Mouse (Mus musculus) neural tube, embryonic 11.5 days (tissue): ENCODE data around the gene Milr1. TPM values are rescaled to one million over a fixed set of nuclear protein-coding genes. Genes with fewer than 3 reads are reported as not detected.

Experiments
- ATAC-seq: fragments of 200-750 bp; cut with Nextera tagmentation; 2 replicates; pipeline ENCODE4 v1.8.0; 2017; ENCODE audit warnings: moderate number of reproducible peaks, mild to moderate bottlenecking, moderate TSS enrichment, moderate library complexity; ENCODE audit not compliant: insufficient read depth, low FRiP score, low TSS enrichment
- DNase-seq: peaks from one replicate; pipeline ENCODE4 v3.0.0-alpha.2; 2015; ENCODE audit warnings: low spot score
- H3K27ac ChIP-seq: fragments of 300-500 bp; sonication (generic); 2 replicates; pipeline ENCODE4 v1.5.1; 2014; ENCODE audit warnings: low read depth, mild to moderate bottlenecking, low read length
- H3K27me3 ChIP-seq: fragments of 300-500 bp; sonication (generic); 2 replicates; pipeline ENCODE4 v1.6.1; 2014; ENCODE audit warnings: mild to moderate bottlenecking, low read length, mixed read lengths; ENCODE audit not compliant: control insufficient read depth, insufficient read depth
- H3K36me3 ChIP-seq: fragments of 300-500 bp; sonication (generic); 2 replicates; pipeline ENCODE4 v1.6.1; 2014; ENCODE audit warnings: mild to moderate bottlenecking, low read length, moderate library complexity, mixed read lengths; ENCODE audit not compliant: control insufficient read depth, insufficient read depth
- H3K4me1 ChIP-seq: fragments of 300-500 bp; sonication (generic); 2 replicates; pipeline ENCODE4 v1.6.1; 2014; ENCODE audit warnings: low read length, mixed read lengths; ENCODE audit not compliant: control insufficient read depth, insufficient read depth
- H3K4me2 ChIP-seq: fragments of 300-500 bp; sonication (generic); 2 replicates; pipeline ENCODE4 v1.6.1; 2014; ENCODE audit warnings: low read depth, mild to moderate bottlenecking, moderate library complexity
- H3K4me3 ChIP-seq: fragments of 300-500 bp; sonication (generic); 2 replicates; pipeline ENCODE4 v1.5.1; 2014; ENCODE audit warnings: low read depth, low read length
- H3K9ac ChIP-seq: fragments of 300-500 bp; sonication (generic); 2 replicates; pipeline ENCODE4 v1.6.1; 2014; ENCODE audit warnings: mild to moderate bottlenecking, low read length
- H3K9me3 ChIP-seq: fragments of 300-500 bp; sonication (generic); 2 replicates; pipeline ENCODE4 v1.6.1; 2016; ENCODE audit warnings: low read length; ENCODE audit not compliant: control insufficient read depth
- WGBS: fragments of 180-500 bp; shearing (Covaris S2); extraction: QIAGEN DNeasy Blood & Tissue Kit; methylation state at CpG from one replicate; pipeline ENCODE4 v1.1.7; 2014; 5-methylcytosine and 5-hydroxymethylcytosine counted together
- microRNA-seq: library from miRNA; unstranded; fragments of <30 nt; microRNA quantifications from one replicate; pipeline ENCODE4, GENCODE M21; 2016
- polyA plus RNA-seq: library from polyadenylated mRNA; unstranded; fragments of >200 nt; fragmentation: Nextera tagmentation; extraction: Ambion mirVana; gene quantifications from 2 replicates; pipeline ENCODE4 v1.2.1, GENCODE M21; 2014

Gene Milr1
- polyA plus RNA-seq, 1 experiment from 2014 or later: 0.61 TPM

- Histone ChIP-seq H3K9me3 (no peaks in the 10 kb centered on the region), H3K4me2 (no peak overlapping the region), H3K9ac (no peak overlapping the region), H3K27me3 (no peaks in the 10 kb centered on the region), H3K4me3 (no peak overlapping the region), H3K4me1 (no peaks in the 10 kb centered on the region), H3K36me3 (peaks cover 18% of the 10 kb centered on the region), H3K27ac (no peak overlapping the region)
- no peak for DNase-seq
- no peak for ATAC-seq
- 95% methylated on average over 6 of the region's 6 CpGs for WGBS
These were observed 66.8 kb downstream of the Milr1 start for GRCm38 (mm10) chr11:106817808-106818207.

- DNase-seq (no peak), ATAC-seq (no peak)
- WGBS: 93% methylated on average over 9 of the region's 9 CpGs
- H3K4me1 ChIP-seq: no peaks in the 10 kb centered on the region
- H3K4me2 ChIP-seq: no peak overlapping the region
- H3K4me3 ChIP-seq: no peak overlapping the region
- no peak overlapping the region for H3K27ac ChIP-seq
- no peak overlapping the region for H3K9ac ChIP-seq
- no peaks in the 10 kb centered on the region for H3K27me3 ChIP-seq
- peaks cover 18% of the 10 kb centered on the region for H3K36me3 ChIP-seq
- H3K9me3 ChIP-seq: no peaks in the 10 kb centered on the region
These were observed 67.3 kb downstream of the Milr1 start for GRCm38 (mm10) chr11:106818341-106818740.

Small RNAs within 50 kb of the gene (microRNA-seq; reads per million reads assigned to microRNA genes)
- gene Gm25994: not detected
- 6.5 reads per million, percentile 16 among the genes with 10 or more reads in this experiment for gene Mir3064

Other genes starting within 250 kb of the Milr1 start
- gene Tex2, start 137.8 kb upstream of the Milr1 start, polyA plus RNA-seq: 10.7 and 12.2 TPM in 2 replicates
- gene Pecam1, start 598 bp upstream of the Milr1 start, polyA plus RNA-seq: 24.6 and 24.9 TPM in 2 replicates
- gene Polg2, start 28.3 kb downstream of the Milr1 start, polyA plus RNA-seq: 7.6 and 8.4 TPM in 2 replicates
- gene Ddx5, start 38.0 kb downstream of the Milr1 start, polyA plus RNA-seq: 496 and 500 TPM in 2 replicates
- gene Cep95, start 38.0 kb downstream of the Milr1 start, polyA plus RNA-seq: 19.0 and 22.9 TPM in 2 replicates
- gene Smurf2, start 169.5 kb downstream of the Milr1 start, polyA plus RNA-seq: 16.8 and 18.9 TPM in 2 replicates
- gene Kpna2, start 248.3 kb downstream of the Milr1 start, polyA plus RNA-seq: 632 and 636 TPM in 2 replicates